Mouse (Mus musculus): ENCODE results near the gene Acad10.

Acad10 gene

DNA sequence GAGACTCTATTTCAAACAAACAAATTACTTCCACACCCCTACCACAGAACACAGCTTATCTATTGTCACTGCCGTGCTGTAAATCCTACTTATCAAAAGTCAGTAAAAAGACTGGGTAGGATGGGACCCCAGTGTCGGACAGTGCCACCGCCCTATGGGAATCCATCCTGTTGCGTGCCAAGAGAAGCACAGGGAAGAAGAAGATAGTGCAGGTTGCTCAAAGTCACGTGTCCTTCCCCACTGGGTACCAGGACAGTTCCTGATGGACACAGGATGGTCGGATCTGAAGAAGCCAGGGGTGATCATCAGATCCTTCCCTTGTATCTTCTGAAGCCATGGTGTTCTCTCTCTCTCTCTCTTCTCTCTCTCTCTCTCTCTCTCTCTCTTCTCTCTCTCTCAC lies 64.6 kb downstream of the Acad10 start:
- DNase-seq = no peak

DNA sequence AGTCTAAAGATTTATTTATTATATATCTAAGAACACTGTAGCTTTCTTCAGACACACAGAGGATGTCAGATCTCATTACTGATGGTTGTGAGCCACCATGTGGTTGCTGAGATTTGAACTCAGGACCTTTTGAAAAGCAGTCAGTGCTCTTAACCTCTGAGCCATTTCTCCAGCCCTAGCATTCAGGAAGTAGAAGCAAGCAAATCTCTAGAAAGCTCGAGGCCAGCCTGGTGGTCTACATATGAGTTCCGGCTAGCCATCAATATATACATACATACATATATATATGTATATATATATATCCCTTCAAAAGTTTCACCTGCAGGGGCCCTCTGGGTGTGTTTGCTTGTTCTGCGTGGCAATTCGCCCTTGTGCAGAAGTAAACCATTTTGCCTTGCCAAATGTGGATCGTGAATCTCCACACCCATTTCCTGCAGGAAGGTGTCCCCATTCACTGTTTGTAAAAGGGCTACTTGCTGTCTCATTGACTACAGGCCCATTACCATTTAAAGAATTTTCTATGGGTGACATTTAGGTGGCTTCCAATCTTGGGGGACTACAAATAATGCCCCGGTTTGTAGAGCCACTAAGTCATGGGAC lies 65.5 kb downstream of the Acad10 start:
- DNase-seq = peak in 1 of 2 experiments; percentile 40

DNA sequence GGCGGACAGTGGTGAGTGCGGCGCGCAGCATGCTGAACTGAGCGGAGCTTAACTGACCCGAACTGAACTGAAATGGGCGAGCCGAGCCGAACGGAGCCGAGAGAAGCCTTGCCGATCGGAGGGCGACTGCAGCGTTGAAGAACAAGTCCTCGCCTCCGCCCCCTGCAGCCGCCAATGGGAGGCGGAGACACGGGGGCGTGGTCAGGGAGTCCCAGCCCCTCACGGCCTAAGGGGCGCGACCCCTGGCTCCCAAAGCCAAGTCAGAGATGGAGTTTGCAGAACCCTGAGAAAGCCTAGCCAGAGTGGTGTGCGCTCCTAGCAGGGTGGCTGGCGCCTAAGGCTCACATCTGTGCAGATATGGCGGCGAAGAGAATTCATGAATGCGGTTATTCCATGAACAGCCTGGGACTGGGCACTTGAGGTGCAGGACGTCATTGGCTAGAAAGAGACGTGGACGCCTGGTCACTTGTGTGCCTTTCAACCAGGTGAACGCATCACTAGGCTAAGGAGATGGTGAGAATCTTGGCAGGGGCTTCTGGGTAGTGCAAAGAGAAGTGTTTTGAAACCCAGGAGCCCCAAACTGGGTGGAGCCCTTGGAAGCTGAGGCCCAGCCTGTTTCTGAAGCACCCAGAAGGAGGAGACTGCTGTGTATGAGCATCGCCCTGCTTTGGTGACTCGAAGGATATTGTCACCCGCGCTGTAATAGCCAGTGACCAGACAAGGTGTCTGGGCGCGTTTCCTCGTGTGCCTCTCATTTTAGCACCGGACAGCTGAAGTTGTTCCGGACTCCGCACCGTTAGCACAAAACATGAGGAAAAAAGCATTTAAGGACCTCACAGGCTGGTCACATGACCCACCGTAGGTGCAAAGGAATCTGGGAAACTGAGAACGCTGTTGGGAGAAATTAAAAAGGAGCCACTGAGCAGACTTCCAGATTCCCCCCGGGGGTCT lies 66.6 kb downstream of the Acad10 start, which contains the start of gene Aldh2:
Gene Aldh2 (minus strand): TSS at position 374 of the 951 bp plus-strand sequence.
- peak; percentile 91 to 94 for DNase-seq

DNA sequence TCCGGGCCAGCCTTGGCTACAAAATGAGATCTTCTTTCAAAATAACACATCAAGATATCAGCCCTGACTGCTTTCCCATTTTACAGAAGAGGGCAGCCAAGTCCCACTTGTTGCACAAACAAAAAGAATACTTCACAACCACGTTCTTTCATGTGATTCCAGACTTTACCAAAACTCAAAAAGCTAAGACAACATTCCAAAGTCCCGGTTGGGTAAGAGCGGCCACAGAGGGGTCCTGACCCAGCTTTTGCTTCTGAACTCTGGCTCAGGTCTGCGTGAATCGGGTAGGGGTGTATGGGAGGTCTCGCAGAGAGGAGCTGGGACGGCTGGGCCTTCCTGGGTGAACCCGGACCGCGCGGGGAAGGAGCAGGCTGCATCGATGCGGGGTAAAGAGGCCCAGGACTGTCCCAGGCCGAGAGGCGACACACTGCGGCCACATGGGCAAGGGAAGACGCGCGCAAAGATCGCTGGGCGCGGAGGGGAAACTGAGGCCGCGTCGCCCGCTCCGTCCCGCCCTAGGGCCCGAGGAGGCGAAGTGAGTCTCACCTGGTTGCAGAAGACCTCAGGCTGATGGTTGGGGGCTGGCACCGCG lies 67.4 kb downstream of the Acad10 start:
- peak; percentile 33 to 50 for DNase-seq

DNA sequence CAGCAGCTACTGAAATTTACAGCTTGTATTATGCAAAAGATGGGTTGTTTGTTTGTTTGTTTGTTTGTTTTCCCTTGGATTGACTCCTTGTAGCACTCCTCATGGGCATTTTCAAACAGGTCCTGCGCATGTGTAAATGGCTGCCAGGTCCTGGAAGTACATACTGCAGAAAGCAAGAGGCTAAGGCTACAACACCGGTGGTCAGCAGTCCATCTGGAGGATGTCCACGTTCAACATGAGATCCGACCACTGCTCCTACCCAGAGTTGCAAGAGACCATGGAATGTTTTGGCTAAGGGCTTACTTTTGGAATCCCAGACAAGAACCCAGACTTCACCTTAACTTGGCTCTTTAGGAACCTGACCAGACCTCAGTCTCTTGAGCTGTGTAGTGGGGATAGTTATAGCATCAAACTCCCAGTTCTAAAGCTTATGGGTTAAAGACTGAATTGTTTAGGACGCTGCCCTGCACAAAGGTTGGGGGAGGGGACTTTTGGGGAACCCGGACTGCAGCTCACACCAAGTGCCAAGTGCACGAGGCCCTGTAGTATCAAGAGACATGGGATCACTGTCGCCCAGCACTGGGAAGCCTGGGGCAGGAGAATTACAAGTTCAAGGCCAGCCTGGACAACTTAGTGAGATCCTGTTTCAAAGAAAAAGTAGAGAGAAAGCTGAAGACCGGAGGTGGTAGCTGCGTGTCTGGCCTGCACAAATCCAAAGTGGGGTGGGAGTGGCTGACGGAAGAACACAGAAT lies 68.1 kb downstream of the Acad10 start:
- DNase-seq = peak in 1 of 2 experiments; percentile 57

DNA sequence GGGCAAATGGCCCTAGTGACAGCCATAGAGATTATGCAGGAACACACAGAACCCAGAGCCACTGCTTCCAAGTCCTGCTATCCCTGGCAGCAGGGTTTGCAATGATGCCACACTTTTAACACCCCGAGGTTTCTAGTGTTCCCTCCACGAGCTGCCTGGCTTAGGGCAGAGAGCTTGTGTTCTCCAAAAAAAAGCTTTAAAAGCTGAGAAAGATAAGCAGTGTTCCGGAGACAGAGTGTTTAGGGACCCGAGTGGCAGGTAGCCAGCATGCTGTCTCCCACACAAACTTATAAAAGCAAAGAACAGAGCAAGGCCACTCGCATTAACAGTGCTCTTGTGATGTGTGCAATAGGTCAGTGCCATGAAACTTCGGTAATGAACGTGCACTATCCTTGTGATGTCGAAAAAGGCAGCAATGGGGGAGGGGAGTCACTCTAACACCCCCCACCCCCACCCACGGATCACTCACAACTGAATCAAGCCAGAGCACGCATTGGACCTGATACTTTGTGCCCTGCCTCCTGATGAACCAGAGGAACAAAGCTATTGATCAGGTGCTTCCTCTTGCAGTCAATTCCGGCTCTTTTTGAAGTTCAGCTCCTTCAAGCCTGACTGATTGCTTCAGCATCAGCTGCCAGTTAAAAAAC lies 68.8 kb downstream of the Acad10 start:
- peak in 1 of 2 experiments; percentile 23 for DNase-seq

DNA sequence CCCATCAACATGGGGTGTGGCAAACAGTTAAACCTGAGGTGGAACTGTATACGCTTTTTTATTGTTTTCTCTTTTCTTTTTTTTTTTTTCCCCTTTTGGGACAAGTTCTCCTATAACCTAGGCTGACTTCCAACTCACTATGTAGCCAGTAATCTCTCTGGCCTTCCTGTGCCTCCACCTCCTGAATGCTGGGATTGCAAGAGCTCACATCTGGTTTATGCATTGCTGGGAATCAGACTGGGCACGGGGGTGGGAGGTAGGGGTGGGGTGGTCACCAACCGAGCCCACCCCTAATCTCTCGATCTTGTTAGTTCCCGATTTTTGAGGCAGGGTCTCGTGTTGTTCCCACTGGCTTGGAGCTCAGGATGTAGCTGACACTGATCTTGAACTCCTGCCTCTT lies 70.4 kb downstream of the Acad10 start:
- DNase-seq = no peak

DNA sequence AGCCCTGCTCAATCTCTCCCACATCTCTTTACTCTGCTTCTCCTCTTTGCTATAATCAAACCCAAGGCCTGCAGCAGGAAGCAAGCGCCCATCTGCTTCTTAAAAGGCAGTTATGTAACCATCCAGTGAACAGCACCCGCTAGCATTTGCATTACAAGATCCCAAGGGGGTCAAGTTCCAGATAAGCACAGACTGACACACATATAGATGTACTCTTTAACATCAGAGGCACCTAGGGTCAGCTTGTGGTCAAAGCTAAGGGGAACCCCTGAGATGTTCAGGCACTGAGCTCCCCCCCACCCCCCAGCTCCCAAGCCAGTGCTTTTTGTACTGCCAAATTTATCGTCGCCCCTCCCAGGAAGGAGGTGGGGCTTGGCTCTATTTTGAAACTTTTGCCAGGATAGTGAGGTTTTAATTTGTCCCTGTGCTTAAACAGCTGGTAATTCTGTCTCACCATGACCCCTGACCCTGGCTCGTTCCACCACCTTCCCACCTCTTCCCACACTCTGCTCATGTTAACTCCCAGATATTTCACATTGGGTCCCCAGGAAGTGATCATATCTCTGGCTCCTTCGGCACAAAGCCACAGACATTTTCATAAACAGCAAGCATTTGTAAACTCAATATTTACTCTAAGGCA lies 73.8 kb downstream of the Acad10 start:
- peak; percentile 83 to 90 for DNase-seq

DNA sequence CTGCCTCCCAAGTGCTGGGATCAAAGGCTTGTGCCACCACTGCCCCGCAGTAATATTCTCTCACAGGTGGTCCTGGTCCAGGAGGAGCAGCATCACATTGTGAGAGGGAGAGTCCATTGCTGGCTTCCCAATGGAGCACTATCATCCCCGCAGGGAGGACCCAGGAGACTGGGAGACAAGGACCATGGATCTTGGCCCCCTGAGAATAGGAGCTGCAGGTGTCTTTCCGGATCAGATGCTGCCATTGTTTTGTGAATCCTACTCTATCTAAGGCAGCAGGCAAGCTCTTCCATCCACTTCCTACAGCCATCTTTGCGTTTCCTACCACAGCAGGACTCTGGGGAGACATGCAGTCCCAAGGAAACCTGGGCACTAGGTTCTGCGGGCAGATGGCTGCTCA lies 74.6 kb downstream of the Acad10 start:
- DNase-seq = no peak

DNA sequence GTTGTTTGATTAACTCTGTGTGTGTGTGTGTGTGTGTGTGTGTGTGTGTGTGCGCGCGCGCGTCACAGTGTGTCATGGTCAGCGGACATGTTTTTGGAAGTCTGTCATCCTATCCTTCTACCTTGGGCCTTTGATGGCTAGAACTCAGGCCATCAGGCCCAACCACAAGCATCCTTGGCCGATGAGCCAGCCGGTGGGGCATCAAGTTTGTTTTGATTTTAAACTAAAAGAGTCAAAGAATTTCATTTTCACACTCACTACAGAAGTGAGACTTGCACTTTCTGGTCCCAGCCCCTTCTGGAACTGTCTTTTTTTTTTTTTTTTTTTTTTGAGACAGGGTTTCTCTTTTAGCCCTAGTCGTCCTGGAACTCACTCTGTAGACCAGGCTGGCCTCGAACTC lies 75.3 kb downstream of the Acad10 start:
- no peak for DNase-seq

DNA sequence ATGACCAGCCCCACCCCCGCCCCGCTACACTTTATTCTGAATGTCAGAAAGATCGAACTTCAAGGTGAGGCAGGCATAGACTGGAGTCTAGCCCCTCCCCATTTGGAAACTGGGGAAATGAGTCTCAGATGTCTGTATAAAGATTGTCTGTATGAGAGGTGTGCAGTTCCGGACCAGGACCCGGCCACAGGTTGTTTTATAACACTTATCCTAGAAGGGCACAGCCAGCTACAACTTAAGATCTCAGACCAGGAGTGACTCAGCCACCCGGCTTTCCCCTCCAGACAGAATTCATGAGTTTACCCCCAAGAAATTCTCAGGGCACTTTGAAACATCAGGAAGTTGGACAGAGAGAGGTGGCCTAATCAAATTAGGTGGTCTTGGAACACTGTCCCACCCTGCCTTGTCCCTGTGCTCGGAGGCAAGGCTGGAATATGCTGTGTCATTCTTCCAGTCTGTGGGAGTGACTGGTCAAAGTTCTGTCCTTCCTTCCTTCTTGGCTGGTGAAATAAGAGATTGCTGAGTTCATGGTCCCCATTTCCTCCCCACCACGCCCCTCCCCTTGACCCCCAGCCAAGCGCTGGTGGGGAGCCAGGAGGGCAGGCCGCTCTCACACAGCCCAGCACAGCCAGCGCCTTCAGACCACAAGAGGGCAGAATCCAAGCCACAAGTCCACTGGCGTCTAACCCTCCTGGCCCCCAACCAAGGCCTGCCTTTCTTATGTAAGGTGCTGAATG lies 76.4 kb downstream of the Acad10 start:
- peak; percentile 97 to 98 for DNase-seq

DNA sequence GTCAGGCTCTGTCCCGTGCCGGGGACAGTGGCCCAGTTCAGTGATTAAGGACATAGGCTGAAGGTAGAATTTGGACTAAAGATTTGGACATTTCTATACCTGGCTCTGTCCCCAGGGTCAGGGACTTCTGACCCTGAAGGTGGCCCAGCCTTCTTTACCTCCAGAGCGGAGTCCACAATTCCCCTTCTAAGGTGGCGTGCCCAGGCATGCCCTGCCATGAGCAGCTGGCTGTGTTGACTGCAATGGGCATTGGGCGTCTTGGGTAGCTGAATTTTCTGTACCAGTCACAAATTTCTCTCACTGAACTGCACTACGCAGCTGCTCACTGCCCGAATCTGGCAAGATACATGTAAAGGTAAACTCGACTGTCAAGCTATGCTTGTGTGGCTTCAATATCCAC lies 78.4 kb downstream of the Acad10 start:
- no peak for DNase-seq

DNA sequence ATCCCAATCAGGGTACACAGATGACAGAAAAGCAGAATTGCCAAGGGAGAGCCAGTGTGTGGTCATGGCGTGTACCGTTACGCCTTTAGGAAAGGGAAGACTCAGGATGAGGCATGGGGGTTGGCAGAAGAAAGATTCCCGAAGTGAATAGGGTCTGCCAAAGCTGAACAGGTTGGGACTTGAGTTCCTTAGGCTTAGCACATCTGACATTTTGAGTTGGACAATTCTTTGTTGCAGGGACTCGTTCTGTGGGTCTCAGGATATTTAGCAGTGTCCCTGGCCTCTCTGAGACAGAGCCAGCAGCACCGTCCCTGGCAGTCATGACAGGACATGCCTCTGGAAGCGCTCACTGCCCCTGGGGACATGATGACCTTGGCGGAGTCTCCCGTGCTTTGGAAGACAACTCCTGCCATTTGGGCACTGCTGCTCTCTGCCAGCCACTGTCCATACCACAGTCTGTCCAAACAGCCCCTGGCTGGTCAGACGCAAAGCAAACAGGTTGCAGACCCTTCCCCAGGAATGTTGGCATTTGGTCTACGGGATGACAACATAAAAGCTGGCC lies 83.3 kb downstream of the Acad10 start:
- no peak for DNase-seq

DNA sequence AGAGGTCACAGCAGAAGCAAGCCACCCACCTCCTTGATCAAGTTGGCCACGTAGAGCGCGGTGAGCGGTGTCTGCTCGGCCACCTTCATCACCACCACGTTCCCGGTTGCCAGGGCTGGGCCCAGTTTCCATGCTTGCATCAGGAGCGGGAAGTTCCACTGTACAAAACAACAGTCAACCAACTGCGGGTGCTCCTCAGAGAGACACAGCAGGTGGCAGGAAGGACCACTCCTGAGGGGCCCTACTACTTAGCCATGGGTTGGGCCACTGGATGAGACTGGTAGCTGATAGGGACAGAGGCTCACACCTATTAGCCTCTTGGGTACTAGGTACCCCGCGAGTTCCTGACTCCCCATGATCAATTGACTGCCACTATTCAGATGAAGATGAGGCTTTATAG lies 84.4 kb downstream of the Acad10 start:
- DNase-seq = no peak

DNA sequence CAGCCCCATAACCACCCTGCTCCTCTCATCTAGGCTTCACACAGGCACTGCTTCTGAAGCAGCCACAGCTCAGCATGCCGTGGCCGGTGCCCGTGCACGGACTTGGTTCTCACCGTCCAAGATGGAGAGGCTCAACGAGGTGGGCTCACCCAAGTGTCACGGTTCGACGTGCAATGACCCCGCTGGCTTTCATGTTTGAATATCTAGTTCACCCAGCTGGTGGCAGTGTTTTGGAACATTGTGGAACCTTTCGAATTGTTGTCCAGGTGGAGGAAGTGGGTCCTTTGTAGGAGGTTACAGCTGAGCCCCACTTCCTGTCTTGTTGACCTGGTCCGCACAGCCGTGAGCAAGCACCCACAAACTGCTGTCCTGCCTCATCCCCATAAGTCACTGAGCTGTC lies 86.2 kb downstream of the Acad10 start:
- DNase-seq = no peak

All from lung, adult 18-20 months (tissue).